Mouse (Mus musculus): ENCODE data around the gene Peli2. TPM values are rescaled to one million over a fixed set of nuclear protein-coding genes. Genes with fewer than 3 reads are reported as not detected.

The Peli2 gene
- total RNA-seq, 2 experiments from 2014 or later = 19.9 to 23.7 TPM

DNA sequence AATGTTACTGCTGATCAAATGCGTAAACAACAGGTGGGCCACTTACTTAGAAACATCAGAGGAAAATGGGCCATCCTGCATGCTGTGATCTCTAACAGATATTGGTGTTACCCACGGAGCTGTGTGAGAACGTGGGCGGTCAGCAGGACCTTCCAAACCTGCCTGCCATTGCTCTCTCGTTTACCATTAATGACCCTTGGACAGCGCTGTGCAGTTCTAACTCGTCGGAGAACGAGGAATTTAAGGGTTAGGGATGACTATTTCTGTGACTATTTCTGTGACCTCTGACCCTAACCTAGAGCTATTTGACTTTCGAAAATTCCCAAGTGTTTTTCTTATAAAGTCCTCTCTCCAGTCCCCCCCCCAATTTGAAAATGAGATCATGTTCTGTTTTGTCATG lies 22.1 kb downstream of the Peli2 start:
- intact Hi-C loops (cut with DNase I) = no loop called here
- DNase-seq (ENCODE audit: extremely low spot score in 1 of 2, low spot score in 2 of 2) = no peak

DNA sequence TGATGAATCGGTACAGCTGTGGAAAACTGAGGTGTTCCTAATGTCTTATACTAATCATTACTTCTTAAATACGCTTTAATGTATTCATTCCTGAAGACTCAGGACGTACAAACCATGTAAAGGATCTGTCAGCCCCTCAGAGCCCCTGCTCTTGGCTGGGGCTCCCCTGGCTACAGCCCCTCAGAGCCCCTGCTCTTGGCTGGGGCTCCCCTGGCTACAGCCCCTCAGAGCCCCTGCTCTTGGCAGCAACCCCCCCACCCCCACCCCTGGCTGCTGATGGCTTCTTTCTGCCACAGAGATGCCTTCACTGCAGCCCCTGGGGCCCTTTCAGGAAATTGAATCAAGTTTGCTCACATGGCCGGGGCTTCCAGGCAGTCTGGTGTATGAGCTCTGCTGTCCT lies 22.5 kb downstream of the Peli2 start:
- no peak for DNase-seq (ENCODE audit: extremely low spot score in 1 of 2, low spot score in 2 of 2)
- intact Hi-C loops (cut with DNase I) = no loop called here

DNA sequence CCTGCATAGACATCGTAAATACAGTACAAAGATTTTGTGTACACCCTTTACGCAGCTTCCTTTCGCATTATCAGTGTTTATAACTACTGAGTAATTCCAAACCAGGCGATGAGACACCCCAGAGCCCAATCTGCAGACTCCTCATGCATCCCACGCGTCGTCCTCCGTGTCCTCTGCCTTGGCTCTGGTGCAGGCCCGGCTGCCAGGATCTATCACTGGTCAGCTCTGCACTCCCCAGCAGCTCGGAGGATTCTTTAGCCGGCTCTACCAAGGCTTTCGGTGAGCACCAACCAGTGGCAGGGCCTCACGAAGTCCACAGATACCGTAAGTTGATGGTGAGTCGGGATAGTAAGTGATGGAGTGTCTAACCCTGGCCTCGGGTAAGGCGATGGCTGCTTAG lies 23.7 kb downstream of the Peli2 start:
- intact Hi-C loops (cut with DNase I) = no loop called here
- no peak for DNase-seq (ENCODE audit: extremely low spot score in 1 of 2, low spot score in 2 of 2)

DNA sequence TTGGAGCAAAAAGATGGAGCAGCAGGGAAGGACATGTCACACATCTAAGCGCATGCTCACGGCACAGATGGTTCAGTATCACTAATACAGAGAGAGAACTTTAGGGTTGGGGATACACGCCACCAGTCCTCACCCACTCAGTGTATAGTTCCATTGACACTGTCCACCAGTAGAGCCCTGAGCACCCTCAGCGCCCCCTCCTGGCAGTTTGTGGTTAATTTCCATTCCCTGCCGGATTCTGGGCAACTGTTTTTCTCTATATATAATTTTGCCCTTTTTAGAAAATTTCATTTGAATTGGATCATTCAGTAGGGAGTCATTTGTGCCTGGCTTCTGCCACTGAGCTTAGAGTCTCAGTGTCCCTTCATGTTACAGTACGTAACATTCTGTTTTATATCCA lies 27.1 kb downstream of the Peli2 start:
- DNase-seq (ENCODE audit: extremely low spot score in 1 of 2, low spot score in 2 of 2) = peak in 1 of 2 experiments; percentile 34
- intact Hi-C loops (cut with DNase I) = no loop called here

DNA sequence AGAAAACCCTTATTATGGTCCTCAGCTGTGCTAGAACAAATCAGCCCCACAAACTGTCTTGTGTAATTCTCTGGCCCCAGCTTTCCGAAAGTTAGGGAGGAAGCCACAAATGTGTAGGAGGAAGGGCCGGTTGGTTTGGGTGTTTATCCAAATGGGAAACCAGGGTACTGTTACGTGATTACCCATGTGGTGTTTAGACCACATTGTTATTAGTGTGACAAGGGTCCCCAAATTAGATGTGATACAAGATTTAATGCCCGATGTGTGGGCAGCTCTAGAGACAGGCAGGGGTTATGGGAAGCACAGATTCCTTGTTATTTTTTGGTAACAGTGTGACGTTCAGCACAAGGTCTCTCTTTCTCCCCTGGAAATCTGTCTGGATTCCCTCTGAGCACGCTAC lies 28.0 kb downstream of the Peli2 start:
- no peak for DNase-seq (ENCODE audit: extremely low spot score in 1 of 2, low spot score in 2 of 2)
- intact Hi-C loops (cut with DNase I) = no loop called here

DNA sequence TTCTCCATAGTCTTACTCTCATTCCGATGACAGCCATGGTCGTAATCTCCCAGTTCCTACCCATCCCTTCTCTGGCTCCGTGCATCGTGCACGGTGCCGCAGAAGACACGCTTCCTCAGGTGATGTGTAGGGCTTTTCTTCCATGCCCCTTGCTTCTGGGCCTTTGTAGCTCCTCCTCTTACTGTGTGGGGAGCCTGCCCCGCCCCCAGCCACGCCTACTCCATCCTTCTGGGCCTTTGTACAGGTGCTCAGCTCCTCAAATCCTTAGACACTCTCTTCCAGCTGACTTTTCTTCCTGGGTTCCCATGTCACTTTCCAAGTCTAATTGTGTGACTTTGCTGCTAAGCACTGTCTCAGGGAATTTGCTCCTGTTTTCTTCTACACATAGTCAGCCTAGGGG lies 28.7 kb downstream of the Peli2 start:
- no peak for DNase-seq (ENCODE audit: extremely low spot score in 1 of 2, low spot score in 2 of 2)
- intact Hi-C loops (cut with DNase I) = no loop called here

DNA sequence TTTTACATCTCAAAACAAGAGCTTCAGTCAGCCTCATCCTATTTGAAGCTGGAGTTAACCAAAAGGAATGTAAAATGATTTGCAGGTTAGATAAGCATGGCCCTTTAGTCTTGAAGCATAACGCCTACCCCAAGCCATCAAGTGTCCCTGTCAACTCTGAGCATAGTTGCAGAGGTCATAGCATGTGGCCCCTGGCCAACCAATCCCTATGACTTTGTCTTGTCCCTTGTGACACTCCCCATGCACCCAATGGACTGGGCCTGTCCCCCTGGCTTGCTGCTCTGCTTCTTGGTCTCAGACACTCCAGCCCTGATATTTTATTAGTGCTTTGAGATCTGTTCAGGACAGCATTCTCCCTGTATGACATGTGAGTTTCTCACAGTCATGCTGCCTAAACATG lies 30.3 kb downstream of the Peli2 start:
- intact Hi-C loops (cut with DNase I) = no loop called here
- no peak for DNase-seq (ENCODE audit: extremely low spot score in 1 of 2, low spot score in 2 of 2)

DNA sequence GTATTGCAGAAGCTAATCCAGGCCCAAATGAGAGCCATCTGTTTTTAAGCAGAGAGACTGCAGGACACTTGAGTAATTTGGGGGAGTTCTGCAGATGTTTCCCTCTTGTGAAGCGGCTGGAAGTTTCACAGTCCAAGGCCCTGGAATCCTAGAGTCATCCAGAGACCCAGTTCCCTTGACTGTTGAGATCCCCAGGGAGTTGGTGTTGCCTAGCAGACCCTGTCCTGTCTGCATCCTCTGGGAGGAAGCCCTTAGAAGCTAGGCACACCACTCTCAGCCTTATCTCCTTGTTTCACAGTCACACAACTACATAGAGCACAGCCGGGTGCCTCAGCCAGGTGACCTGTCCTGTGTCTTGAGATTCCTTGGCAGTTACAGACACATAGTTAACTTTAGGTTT lies 30.9 kb downstream of the Peli2 start:
- DNase-seq (ENCODE audit: extremely low spot score in 1 of 2, low spot score in 2 of 2) = peak in 1 of 2 experiments; percentile 31
- intact Hi-C loops (cut with DNase I) = no loop called here

DNA sequence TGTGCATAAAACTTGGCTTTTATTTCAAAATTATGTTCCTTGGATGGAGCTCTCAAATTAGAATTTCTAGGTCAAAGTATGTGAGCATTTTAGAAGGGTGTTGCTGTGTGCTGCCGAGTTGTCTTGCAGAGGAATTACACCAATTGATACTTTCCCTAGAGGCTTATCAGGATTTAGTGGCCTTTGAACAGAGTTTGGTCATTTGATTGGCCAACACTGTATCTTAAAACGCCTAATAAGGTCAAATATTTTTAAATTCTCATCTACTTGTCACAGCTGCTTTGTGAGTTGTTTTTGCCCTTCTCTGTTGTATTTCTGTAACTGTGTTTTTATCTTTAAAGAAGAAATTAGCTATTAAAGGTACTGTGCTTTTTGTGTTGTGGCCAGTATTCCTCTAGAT lies 32.4 kb downstream of the Peli2 start:
- no peak for DNase-seq (ENCODE audit: extremely low spot score in 1 of 2, low spot score in 2 of 2)
- intact Hi-C loops (cut with DNase I) = no loop called here

DNA sequence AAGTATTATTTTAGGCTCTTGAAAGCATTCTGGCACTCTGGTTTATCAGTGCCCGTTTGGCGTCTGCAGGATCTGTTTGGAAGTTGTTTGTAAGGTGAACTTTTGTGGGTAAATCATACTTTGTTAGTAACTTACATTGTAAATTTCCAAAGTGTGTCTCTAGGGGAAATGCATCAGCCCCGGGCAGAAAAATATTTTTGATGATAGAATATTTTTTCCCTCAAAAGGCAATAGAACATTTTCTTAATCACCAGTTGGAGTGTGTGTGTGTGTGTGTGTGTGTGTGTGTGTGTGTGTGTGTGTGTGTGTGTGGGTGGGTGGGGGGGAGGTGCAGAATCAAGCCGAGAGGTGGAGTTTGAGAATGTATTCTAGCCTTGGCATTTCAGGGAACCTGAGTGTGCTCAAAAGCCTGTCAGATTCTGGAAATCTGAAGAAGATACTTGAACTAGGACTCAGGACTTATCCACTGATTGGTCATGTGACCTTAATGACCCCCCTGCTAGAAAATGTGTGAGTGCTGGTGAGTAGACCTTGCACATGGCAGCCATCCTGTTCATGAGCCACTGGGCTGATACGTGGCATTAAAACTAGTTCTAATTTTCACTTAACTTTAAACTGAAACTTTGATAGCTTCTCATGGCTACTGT lies 33.4 kb downstream of the Peli2 start:
- DNase-seq (ENCODE audit: extremely low spot score in 1 of 2, low spot score in 2 of 2) = no peak
- intact Hi-C loops (cut with DNase I) = no loop called here

DNA sequence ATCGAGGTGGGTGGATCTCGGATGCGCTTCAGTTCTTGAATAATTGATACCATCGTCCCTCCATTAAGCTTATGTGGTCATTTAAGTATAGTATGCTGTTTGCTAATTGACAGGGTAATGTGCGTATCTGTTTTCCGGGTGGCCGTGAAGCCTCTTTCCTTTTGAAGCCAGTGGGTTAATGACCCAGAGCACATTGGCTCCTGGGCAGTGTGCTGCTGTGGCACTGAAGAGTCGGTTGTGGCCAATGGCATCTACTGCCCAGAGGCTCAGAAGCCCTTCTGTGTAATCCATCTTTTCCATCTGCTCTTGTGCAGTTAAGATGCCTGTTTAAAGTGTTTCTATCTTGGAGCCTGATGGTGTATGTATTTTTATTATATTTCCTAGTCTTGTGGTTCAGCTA lies 34.0 kb downstream of the Peli2 start:
- intact Hi-C loops (cut with DNase I) = no loop called here
- DNase-seq (ENCODE audit: extremely low spot score in 1 of 2, low spot score in 2 of 2) = no peak

DNA sequence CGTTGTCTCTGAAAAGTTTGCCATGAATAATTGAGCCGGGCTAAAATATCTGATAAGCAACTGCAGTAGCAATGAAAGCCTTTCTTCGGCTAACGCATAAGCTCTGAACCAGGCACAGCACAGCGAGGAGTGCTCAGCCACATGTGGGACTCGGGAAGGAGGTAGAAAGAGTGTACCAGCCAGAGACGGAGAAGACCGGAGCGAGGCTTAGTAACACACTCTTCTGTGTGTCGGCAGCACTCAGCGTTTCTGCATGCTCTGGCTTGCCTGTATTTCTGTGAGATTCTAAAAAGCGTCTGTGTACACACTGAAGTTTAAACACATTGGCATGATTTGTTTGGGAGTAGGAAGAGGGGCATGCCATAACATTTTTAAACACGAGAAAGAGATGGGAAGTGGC lies 34.5 kb downstream of the Peli2 start:
- intact Hi-C loops (cut with DNase I) = no loop called here
- DNase-seq (ENCODE audit: extremely low spot score in 1 of 2, low spot score in 2 of 2) = no peak

DNA sequence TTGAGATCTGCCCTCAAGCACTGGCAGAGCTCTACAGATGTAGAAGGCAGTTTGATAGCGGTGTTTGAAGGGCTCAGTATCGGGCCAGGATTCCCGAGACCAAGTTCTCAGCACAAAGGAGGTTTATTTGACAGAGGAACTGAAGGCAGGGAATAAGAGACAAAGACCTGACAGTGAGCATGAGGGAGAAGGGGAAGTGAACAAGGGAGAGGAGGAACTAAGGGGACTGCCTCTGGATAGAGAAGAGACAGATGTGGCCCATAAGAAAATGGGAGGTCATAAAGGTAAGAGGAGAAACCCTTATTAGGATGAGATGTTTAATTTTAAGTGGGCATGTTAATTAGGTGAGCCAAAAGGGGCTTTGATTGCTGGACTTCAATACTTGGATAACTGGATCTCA lies 36.5 kb downstream of the Peli2 start:
- intact Hi-C loops (cut with DNase I) = no loop called here
- no peak for DNase-seq (ENCODE audit: extremely low spot score in 1 of 2, low spot score in 2 of 2)

DNA sequence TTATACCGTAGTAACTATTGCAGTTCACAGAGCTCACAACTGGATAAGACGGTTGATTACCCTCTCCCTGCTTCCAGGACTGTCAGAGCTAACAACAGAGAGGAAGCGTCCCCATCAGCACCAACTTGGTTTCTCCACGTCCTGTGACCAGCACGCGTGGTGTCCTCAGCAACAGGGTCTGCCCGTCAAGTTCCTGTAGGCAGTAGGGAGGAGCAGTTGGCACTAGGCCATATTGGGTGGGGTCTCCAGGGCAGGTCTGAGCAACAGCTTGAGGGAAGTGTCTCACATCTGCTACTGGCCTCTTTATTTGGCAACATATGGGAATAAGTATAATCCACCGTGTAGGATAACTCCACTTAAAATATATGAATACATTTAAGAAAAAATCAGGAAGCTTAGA lies 37.2 kb downstream of the Peli2 start:
- intact Hi-C loops (cut with DNase I) = no loop called here

DNA sequence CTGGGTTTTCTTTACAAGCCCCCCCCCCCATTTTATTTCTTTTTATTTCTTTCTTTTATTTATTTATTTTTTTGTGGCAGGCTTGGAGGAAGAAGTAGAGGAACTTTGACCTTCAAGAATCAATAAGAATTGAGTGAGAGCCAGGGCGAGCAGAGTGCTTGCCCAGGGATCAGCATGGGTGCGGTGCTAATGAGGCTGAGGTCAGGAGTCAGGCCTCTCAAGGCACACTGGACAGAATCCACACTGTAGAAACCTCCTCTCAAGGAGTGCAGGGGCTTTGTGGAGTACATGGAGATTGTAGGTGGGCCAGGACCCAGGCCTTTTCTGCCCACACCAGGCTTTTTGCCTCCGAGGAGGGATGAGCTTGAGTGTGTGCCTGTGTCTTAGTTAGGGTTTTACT lies 38.8 kb downstream of the Peli2 start:
- DNase-seq (ENCODE audit: extremely low spot score in 1 of 2, low spot score in 2 of 2) = no peak

More for the DNA sequence above, 37.2 kb downstream of the Peli2 start:
- DNase-seq (ENCODE audit: extremely low spot score in 1 of 2, low spot score in 2 of 2) = peak in 1 of 2 experiments; percentile 43

DNA sequence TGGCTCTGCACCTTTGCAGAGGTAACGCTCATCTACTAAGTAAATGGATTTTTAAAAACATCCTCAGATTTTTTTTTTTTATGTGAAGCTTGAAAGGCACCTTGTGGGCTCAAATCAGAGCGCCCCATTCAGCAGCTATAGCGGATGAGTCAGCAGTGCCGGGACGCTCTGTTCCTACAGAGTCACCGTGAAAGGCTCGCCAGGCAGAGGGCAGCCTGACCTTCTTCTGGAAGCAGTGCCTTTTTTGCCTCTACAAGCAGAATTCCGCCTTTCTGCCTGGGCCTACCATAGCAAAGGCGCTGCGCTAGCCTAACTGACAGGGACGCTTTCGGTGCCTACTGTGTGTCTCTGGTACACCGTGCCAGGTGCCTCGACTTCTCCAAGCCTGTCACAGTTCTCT lies 41.8 kb downstream of the Peli2 start:
- intact Hi-C loops (cut with DNase I) = no loop called here
- DNase-seq (ENCODE audit: extremely low spot score in 1 of 2, low spot score in 2 of 2) = no peak

More for the DNA sequence above, 38.8 kb downstream of the Peli2 start:
- intact Hi-C loops (cut with DNase I) = no loop called here

DNA sequence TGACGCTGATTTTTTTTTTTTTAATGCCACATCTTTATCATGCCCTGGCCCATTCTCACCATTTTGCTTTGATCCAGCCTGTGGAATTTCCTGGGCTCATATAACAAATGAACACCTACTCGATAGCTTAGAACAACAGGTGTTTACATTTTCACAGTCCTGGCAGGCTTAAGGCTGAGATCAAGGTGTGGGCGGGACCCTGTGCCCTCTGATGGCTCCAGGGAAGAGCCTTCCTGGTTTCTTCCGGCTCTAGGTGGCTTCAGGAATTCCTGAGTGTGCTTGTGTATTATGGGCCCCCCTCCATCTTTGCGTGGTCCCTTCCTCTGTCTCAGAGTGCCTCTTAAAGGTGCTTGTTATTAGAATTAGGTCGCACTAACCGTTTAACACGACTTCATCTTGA lies 44.3 kb downstream of the Peli2 start:
- intact Hi-C loops (cut with DNase I) = no loop called here
- no peak for DNase-seq (ENCODE audit: extremely low spot score in 1 of 2, low spot score in 2 of 2)

DNA sequence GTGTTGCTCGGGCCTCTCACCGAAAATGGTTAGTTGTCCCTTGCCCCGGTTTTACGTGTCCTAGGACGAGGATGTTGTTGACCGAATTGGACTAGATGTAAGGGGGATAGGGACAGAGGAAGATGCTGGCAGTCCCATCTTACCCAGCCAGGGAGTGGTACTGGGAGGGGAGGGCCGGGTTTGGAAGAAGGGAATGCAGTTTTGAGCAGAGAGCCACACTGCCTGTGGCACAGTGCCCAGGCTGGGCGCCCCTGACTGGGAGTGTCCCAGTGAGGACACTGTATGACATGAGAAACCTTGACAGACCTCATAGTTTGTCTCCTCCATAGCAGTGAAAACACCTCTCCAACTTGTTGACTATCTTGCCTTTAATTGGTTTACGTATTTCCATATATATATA lies 45.8 kb downstream of the Peli2 start:
- intact Hi-C loops (cut with DNase I) = no loop called here
- no peak for DNase-seq (ENCODE audit: extremely low spot score in 1 of 2, low spot score in 2 of 2)

DNA sequence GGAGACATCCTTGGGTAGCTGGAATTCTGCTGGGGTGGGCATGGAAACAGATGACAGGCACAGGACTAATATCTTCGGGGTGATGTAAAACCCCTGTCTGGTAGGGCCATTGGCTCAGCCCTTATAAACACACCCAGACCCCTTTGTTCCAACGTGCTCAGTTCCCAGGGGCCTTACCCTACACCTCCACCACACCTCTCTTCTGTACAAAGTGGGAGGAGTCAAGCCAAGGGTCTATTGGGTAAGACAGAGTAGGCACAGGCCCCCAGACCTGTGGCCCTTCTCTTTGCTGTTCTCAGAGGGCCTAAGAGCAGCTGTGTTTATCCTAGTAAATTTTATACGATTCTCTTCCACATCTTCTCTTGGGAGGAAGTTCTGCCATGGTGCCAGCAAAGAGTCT lies 46.4 kb downstream of the Peli2 start:
- DNase-seq (ENCODE audit: extremely low spot score in 1 of 2, low spot score in 2 of 2) = no peak
- intact Hi-C loops (cut with DNase I) = no loop called here

DNA sequence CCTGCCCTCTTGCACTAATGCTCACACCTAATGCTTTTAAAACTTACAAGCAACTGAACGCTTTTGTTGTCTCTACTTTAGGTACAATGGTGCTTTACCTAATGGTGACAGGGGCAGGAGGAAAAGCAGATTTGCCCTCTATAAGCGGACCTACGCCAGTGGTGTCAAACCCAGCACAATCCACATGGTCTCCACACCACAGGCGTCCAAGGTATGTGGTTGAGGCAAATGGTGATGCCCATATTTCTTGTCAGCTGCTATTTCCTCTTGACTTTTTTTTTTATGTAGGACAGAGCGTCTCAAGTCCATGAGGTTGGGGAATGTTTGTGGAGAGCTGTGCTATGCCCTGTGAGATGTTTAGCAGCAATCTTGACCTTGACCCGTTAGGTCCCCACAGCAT lies 47.5 kb downstream of the Peli2 start:
- intact Hi-C loops (cut with DNase I) = no loop called here

DNA sequence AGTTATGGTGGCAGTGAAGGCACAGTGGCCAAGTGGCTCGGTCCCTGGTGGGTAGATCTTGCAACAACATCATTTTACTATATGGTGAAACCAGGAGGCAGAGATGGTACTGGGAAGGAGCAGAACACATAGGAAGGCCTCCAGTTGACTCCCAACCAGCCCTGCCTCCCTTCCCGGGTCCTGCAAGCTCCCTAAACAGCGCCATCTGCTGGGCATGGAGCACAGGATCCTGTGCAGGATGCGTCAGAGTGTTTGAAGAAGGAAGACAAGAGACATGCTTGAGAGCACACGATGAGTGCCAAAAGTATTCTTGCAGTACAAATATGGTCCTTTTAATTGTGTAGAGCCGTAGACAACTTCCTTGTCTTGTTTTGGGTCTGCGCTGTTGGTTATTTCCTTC lies 49.3 kb downstream of the Peli2 start:
- intact Hi-C loops (cut with DNase I) = no loop called here
- peak in 1 of 2 experiments; percentile 77 for DNase-seq (ENCODE audit: extremely low spot score in 1 of 2, low spot score in 2 of 2)

More for the DNA sequence above, 47.5 kb downstream of the Peli2 start:
- DNase-seq (ENCODE audit: extremely low spot score in 1 of 2, low spot score in 2 of 2) = no peak
